ENCODE assay signal across 10 mouse cellular contexts in genomic region chr6:86102874-86103273, GRCm38 (mm10).
DNase-seq lines count a peak whose midpoint lies in the region; ATAC-seq and TF ChIP-seq lines count a peak whose summit lies in the region.
"Had no signal": no experiment of that assay in that cellular context is flagged by ENCODE, and none has a peak within 500 bp of the region (broad histone marks: within the 10 kb centered on the region; RNA-seq: fewer than 3 reads in every experiment).

No protein-coding gene starts in this region.

- DNase-seq in cerebellum, adult 11-12 months: peak; percentile 85
- peak; percentile 80 for DNase-seq in forebrain, embryonic 14.5 days (ENCODE audit: low spot score)
- DNase-seq in layer of hippocampus, adult 8-10 months (ENCODE audit: low spot score in 2 of 2): peak; percentile 90 to 92
- no peak for DNase-seq in kidney, adult 2 months
- no peak for DNase-seq in ovary, postnatal 36 days (ENCODE audit: low spot score)
- DNase-seq in ovary, adult 18-20 months (ENCODE audit: low spot score): no peak
- DNase-seq: thymus, postnatal 36 days had no signal

- no peak for TF ChIP-seq CTCF in kidney, adult 2 months (conservative IDR thresholded peaks at IDR 0.05; ENCODE audit: insufficient read depth, insufficient read length, low read depth, low read length)

- H3K4me1 ChIP-seq in forebrain, embryonic 14.5 days (ENCODE audit: control insufficient read depth, insufficient read depth, low read length): peaks cover 6% of the 10 kb centered on the region; the same call in 1 of the 2 replicates
- H3K4me1 ChIP-seq in neural tube, embryonic 13.5 days (replicated peaks): peaks cover 21% of the 10 kb centered on the region
- no peaks in the 10 kb centered on the region for H3K4me1 ChIP-seq in kidney, adult 2 months (ENCODE audit: control insufficient read depth, insufficient read depth, low read length)
- H3K4me1 ChIP-seq: heart, embryonic 15.5 days had no signal

- TF ChIP-seq POLR2A in kidney, adult 2 months (IDR thresholded peaks at IDR 0.05; ENCODE audit: low read depth, low read length): no peak

- peaks cover 90% of the 10 kb centered on the region for H3K36me3 ChIP-seq in forebrain, embryonic 14.5 days (ENCODE audit: control insufficient read depth, insufficient read depth, low read length)
- H3K36me3 ChIP-seq in neural tube, embryonic 13.5 days: peaks cover 92% of the 10 kb centered on the region
- H3K36me3 ChIP-seq in kidney, adult 2 months (ENCODE audit: control insufficient read depth, insufficient read depth, low read length): no peaks in the 10 kb centered on the region
- H3K36me3 ChIP-seq: heart, embryonic 15.5 days had no signal

- WGBS in forebrain, embryonic 14.5 days: 83% methylated on average over 5 of the region's 5 CpGs
- 72% methylated on average over 5 of the region's 5 CpGs for WGBS in neural tube, embryonic 13.5 days
- WGBS in kidney, adult 2 months: 88% methylated on average over 5 of the region's 5 CpGs

- H3K9me3 ChIP-seq in forebrain, embryonic 14.5 days (replicated peaks; ENCODE audit: control insufficient read depth, low read length): no peaks in the 10 kb centered on the region
- H3K9me3 ChIP-seq in neural tube, embryonic 13.5 days: no peaks in the 10 kb centered on the region
- H3K9me3 ChIP-seq: heart, embryonic 15.5 days had no signal

- H3K27me3 ChIP-seq in forebrain, embryonic 14.5 days (replicated peaks; ENCODE audit: control insufficient read depth, insufficient read depth, low read length): no peaks in the 10 kb centered on the region
- no peaks in the 10 kb centered on the region for H3K27me3 ChIP-seq in neural tube, embryonic 13.5 days
- H3K27me3 ChIP-seq in kidney, adult 2 months (replicated peaks; ENCODE audit: control insufficient read depth, insufficient read depth, low read length): no peaks in the 10 kb centered on the region

- H3K9ac ChIP-seq in forebrain, embryonic 14.5 days (ENCODE audit: low read length): no peak overlapping the region
- 0 out of 2 replicates have a peak overlapping the region, but pooled peaks have one; percentile 12 for H3K9ac ChIP-seq in neural tube, embryonic 13.5 days
- H3K9ac ChIP-seq: heart, embryonic 15.5 days had no signal

- peak; percentile 87 for ATAC-seq in forebrain, embryonic 14.5 days
- peak; percentile 55; the same call in 1 of the 2 replicates for ATAC-seq in neural tube, embryonic 13.5 days (ENCODE audit: low read depth)
- ATAC-seq in megakaryocyte-erythroid progenitor cell, adult 5-6 weeks (replicated peaks; ENCODE audit: low FRiP score, low TSS enrichment, poor library complexity, severe bottlenecking): no peak

- no peak overlapping the region for H3K4me3 ChIP-seq in forebrain, embryonic 14.5 days (ENCODE audit: low read depth, low read length)
- no peak overlapping the region for H3K4me3 ChIP-seq in neural tube, embryonic 13.5 days
- no peak overlapping the region for H3K4me3 ChIP-seq in kidney, adult 2 months (ENCODE audit: insufficient read depth, low read depth, low read length)
- H3K4me3 ChIP-seq: heart, embryonic 15.5 days had no signal

- no peak overlapping the region for H3K4me2 ChIP-seq in forebrain, embryonic 14.5 days (ENCODE audit: low read length)
- H3K4me2 ChIP-seq in neural tube, embryonic 13.5 days: no peak overlapping the region
- H3K4me2 ChIP-seq: heart, embryonic 15.5 days had no signal

- H3K27ac ChIP-seq in forebrain, embryonic 14.5 days (ENCODE audit: low read depth, low read length): peak overlapping the region; percentile 79
- H3K27ac ChIP-seq in neural tube, embryonic 13.5 days (replicated peaks): peak overlapping the region; percentile 61
- H3K27ac ChIP-seq in kidney, adult 2 months (ENCODE audit: insufficient read depth, low read depth, low read length): no peak overlapping the region
- H3K27ac ChIP-seq: heart, embryonic 15.5 days had no signal

Comparison
In these comparisons a context has a peak if more than half of its experiments do, and no peak if none do; other contexts are left out.
1. DNase-seq: peak in cerebellum, adult 11-12 months (single experiment), forebrain, embryonic 14.5 days (single experiment) and layer of hippocampus, adult 8-10 months (2 of 2); none in kidney, adult 2 months (single experiment), ovary, postnatal 36 days (single experiment) and ovary, adult 18-20 months (single experiment).